Mouse (Mus musculus) G1E-ER4 (cell line): Measurements from ENCODE around the gene Appl1. TPM values are rescaled to one million over a fixed set of nuclear protein-coding genes. Genes with fewer than 3 reads are reported as not detected.

Experiments
- GATA1 ChIP-seq: IDR thresholded peaks from one replicate; pipeline ENCODE4 v1.8.0; 2012; ENCODE audit warnings: low read length, inconsistent platforms
- polyA plus RNA-seq: library from polyadenylated mRNA; stranded (reverse); fragments of >175 nt; gene quantifications from 2 replicates; pipeline ENCODE4 v1.2.3, GENCODE M21; 2012

The Appl1 gene
- 0.40 and 0.76 TPM in 2 replicates for polyA plus RNA-seq

GRCm38 (mm10) chr14:26971106-26971789 lies at the start of gene Appl1:
Gene Appl1 (minus strand): TSS chr14:26971232.
- TF ChIP-seq GATA1, result no peak

DNA sequence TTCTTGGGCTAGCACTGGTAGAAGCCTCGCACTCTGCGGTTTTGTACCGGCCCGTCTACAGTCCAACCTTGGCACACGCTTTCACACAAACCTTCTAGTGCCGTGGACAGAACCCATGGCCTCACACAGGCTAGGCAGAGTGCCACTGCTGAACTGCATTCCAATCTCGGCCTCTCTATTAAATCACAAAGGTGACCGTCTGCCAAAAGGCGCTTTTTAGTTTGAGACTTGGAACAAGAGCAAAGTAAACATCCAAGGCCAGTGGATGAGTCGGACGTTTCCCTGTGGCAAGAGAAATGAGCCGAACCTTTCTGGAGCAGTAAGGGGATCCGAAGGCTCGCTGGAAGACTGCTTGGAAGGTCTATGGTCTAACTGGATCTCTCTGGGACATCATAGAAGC lies 48.8 kb upstream of the Appl1 start:
- no peak for TF ChIP-seq GATA1

- TF ChIP-seq GATA1, result no peak
Observed at GRCm38 (mm10) chr14:27017936-27018335, 46.9 kb upstream of the Appl1 start.

DNA sequence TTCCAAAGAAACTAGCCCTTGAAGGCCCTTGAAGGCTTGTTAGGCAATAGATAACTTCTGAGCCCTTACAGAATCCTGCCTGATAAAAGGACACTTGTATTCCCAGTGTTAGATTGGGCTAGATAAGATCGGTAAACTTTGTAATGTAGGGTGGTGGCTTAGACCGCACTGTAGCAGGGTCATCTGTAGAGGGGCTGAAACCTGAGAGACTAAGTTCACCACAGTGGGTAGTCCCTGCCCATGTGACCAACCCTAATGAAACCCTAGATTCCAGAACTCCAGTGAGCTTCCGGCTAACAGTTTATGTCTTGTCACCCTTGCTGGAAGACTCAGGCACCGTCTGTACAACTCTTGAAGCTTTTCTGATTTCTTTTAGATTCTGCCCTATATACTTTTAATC lies 42.6 kb upstream of the Appl1 start:
- no peak for TF ChIP-seq GATA1

- no peak for TF ChIP-seq GATA1
Observed at GRCm38 (mm10) chr14:27011561-27011960, 40.5 kb upstream of the Appl1 start.

GRCm38 (mm10) chr14:27005937-27006336 lies 34.9 kb upstream of the Appl1 start:
- TF ChIP-seq GATA1, result no peak

GRCm38 (mm10) chr14:27004906-27005305 lies 33.9 kb upstream of the Appl1 start:
- no peak for TF ChIP-seq GATA1

DNA sequence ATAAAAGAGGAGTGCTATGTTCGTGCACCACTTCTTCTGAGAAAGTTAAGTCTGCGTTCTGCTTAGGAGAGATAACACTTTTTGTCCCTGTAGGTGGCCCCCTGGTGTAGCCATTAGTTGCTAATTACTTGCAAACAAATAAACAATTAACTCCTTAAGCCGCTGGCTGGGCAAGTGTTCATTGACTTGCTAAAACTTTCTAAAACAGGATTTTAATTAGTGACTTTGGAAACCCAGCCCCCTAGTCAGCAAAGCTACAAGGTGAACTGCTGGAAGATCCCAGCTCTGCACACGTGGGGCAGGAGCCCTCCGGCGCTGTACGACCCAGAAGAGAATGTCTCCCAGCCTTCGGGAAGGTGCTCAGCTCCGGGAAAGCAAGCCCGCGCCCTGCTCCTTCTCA lies 29.4 kb upstream of the Appl1 start:
- no peak for TF ChIP-seq GATA1

GRCm38 (mm10) chr14:26996257-26996656 lies 25.2 kb upstream of the Appl1 start:
- TF ChIP-seq GATA1, result no peak

- no peak for TF ChIP-seq GATA1
Observed at GRCm38 (mm10) chr14:26994211-26994741, 23.2 kb upstream of the Appl1 start, which contains the start of gene Hesx1. Gene Hesx1 (plus strand): TSS chr14:26994416.

DNA sequence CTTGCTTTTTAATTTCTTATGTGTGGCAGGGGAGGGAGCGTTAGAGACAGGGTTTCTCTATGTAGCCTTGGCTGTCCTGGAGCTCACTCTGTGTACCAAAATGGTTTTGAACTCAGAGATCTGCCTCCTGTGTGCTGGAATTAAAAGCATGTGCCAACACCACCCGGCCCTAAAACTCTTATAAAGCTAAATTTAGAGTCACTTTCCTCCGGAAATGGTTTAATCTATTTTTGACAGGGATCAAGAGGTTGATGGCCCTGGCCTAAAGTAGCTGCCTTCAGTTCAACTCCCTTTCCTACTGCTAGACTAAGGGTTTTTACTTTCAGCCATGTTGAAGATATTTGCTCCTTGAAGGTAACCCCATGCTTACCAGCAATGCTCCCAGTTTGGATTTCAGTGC lies 22.4 kb upstream of the Appl1 start:
- no peak for TF ChIP-seq GATA1

DNA sequence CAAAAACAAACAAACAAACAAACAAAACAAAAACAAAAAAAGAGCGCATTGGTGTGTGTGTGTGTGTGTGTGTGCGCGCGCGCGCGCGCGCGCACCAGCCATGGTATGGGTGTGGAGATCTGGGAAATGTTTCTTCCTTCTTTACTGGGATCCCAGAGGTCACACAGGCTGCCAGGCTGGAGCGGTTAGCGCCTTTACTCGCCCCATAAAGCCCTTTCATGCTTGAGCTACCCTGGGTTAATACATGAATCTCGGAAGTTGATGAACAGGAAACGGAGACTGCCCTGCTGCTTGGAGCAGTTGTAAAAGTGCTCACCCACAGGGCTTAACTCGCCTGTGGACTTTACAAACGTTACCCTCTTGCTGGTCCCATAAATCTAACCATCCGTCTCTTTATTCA lies 20.6 kb upstream of the Appl1 start:
- no peak for TF ChIP-seq GATA1

- no peak for TF ChIP-seq GATA1
Observed at GRCm38 (mm10) chr14:26988694-26989093, 17.7 kb upstream of the Appl1 start.

DNA sequence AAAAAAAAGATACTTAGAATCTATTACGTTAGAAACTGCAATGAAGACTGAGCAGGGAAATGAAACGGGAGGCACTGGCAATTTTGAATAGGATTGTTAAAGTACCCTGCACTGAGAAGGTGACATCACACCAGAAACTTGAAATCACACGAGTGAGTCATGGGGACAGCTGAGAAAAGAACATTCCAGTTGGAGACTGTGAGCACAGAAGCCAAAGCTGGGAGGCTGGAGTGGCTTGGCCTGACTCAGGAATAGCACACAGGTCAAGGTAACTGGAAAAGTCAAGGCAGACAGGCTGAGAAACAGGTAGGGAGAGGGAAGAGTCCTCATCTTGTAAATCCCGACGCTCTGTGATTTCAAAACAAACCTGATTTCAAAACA lies 11.1 kb upstream of the Appl1 start:
- TF ChIP-seq GATA1, result no peak

GRCm38 (mm10) chr14:26981494-26982149 lies 10.6 kb upstream of the Appl1 start:
- TF ChIP-seq GATA1, result no peak

DNA sequence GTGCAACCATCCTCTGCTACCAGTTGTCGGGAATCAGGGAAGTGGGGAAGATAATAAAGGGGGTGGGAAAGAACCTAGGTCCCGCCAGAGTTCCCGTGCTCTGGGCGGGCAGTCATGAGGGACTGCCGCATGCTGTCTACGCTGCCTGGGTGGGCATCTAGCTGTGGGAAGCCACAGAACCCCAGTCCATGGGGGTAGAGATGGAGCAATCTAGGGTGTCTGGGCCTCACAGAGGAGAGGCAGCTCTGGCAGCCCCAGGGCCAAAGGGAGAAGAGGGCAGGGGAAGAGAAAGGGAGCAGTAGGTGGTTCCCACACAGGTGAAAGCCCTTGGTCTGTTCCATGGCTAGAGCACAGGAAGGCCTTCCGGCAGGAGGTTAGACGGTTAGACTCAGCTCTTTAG lies 10.0 kb upstream of the Appl1 start:
- no peak for TF ChIP-seq GATA1

GRCm38 (mm10) chr14:26979808-26980207 lies 8.8 kb upstream of the Appl1 start:
- TF ChIP-seq GATA1, result no peak
